Mouse (Mus musculus) cerebellum, adult 8-10 months (tissue): Measurements from ENCODE around the gene Ece1.

Source experiments
- DNase-seq: peaks from one replicate; pipeline ENCODE4 v3.0.0; 2022

The Ece1 gene

GRCm38 (mm10) chr4:137920500-137920961 lies 58.5 kb downstream of the Ece1 start:
- DNase-seq: no peak

GRCm38 (mm10) chr4:137921510-137921909 lies 59.5 kb downstream of the Ece1 start:
- no peak for DNase-seq

- DNase-seq: no peak
Measured at GRCm38 (mm10) chr4:137923052-137923451, 61.0 kb downstream of the Ece1 start.

GRCm38 (mm10) chr4:137925176-137925575 lies 63.1 kb downstream of the Ece1 start:
- DNase-seq: no peak

- no peak for DNase-seq
Measured at GRCm38 (mm10) chr4:137926161-137926560, 64.1 kb downstream of the Ece1 start.

GRCm38 (mm10) chr4:137927136-137927535 lies 65.1 kb downstream of the Ece1 start:
- no peak for DNase-seq

- DNase-seq: no peak
Measured at GRCm38 (mm10) chr4:137927741-137928535, 65.9 kb downstream of the Ece1 start.

- no peak for DNase-seq
Measured at GRCm38 (mm10) chr4:137928813-137929212, 66.8 kb downstream of the Ece1 start.

- DNase-seq: no peak
Measured at GRCm38 (mm10) chr4:137929341-137930016, 67.4 kb downstream of the Ece1 start.

- no peak for DNase-seq
Measured at GRCm38 (mm10) chr4:137930500-137931008, 68.5 kb downstream of the Ece1 start.

- no peak for DNase-seq
Measured at GRCm38 (mm10) chr4:137931009-137931757, 69.1 kb downstream of the Ece1 start.

GRCm38 (mm10) chr4:137932554-137933178 lies 70.6 kb downstream of the Ece1 start:
- no peak for DNase-seq

- no peak for DNase-seq
Measured at GRCm38 (mm10) chr4:137933328-137933727, 71.3 kb downstream of the Ece1 start.

GRCm38 (mm10) chr4:137936134-137936533 lies 74.1 kb downstream of the Ece1 start:
- DNase-seq: no peak

- DNase-seq: peak; percentile 71
Measured at GRCm38 (mm10) chr4:137940061-137940460, 78.0 kb downstream of the Ece1 start.

- DNase-seq: no peak
Measured at GRCm38 (mm10) chr4:137941131-137941844, 79.3 kb downstream of the Ece1 start.

- DNase-seq: peak; percentile 75
Measured at GRCm38 (mm10) chr4:137941871-137942781, 80.1 kb downstream of the Ece1 start.

- DNase-seq: peak; percentile 57
Measured at GRCm38 (mm10) chr4:137942782-137943486, 80.9 kb downstream of the Ece1 start.

GRCm38 (mm10) chr4:137943540-137943939 lies 81.5 kb downstream of the Ece1 start:
- no peak for DNase-seq

GRCm38 (mm10) chr4:137945376-137945775 lies 83.3 kb downstream of the Ece1 start:
- DNase-seq: no peak
